Mouse (Mus musculus) ES-E14 (cell line): ENCODE results near the gene Asrgl1. TPM values are rescaled to one million over a fixed set of nuclear protein-coding genes. Genes with fewer than 3 reads are reported as not detected.

Experiments used
- DNase-seq: peaks from one replicate; pipeline ENCODE4 v3.0.0-alpha.2; 2013; ENCODE audit warnings: low read depth, low spot score
- H3K27ac ChIP-seq: 2 replicates; pipeline ENCODE4 v1.5.1; 2012; ENCODE audit warnings: low read depth, mild to moderate bottlenecking, low read length, moderate library complexity, mixed read lengths; ENCODE audit not compliant: poor library complexity, insufficient read depth, severe bottlenecking
- H3K36me3 ChIP-seq: 2 replicates; pipeline ENCODE4 v1.6.1; 2012; ENCODE audit warnings: mild to moderate bottlenecking, low read length, moderate library complexity, mixed read lengths; ENCODE audit not compliant: control insufficient read depth, poor library complexity, insufficient read depth, severe bottlenecking
- H3K4me1 ChIP-seq, 2 experiments: fragments of 150-350 bp in 1 of 2; sonication (generic) in 1 of 2; 2 replicates each; pipeline ENCODE4 v1.6.1; 2012; ENCODE audit warnings: low read length in 2 of 2, mild to moderate bottlenecking in 1 of 2, mixed read lengths in 1 of 2; ENCODE audit not compliant: control insufficient read depth in 2 of 2, insufficient read depth in 2 of 2, poor library complexity in 1 of 2
- H3K4me3 ChIP-seq, 2 experiments: fragments of 150-350 bp in 1 of 2; sonication (generic) in 1 of 2; 2 replicates each; pipeline ENCODE4 v1.5.1; 2012; ENCODE audit warnings: low read length in 2 of 2, low read depth in 1 of 2, mild to moderate bottlenecking in 1 of 2, mixed read lengths in 1 of 2; ENCODE audit not compliant: insufficient read depth in 1 of 2, poor library complexity in 1 of 2, severe bottlenecking in 1 of 2
- H3K9ac ChIP-seq: 2 replicates; pipeline ENCODE4 v1.6.1; 2012; ENCODE audit warnings: low read depth, mild to moderate bottlenecking, low read length, mixed read lengths; ENCODE audit not compliant: poor library complexity, insufficient read depth, severe bottlenecking
- H3K9me3 ChIP-seq: fragments of 150-350 bp; sonication (generic); 2 replicates; pipeline ENCODE4 v1.6.1; 2012; ENCODE audit warnings: low read depth, mild to moderate bottlenecking, low read length; ENCODE audit not compliant: control insufficient read depth, insufficient read depth
- CHD2 ChIP-seq: IDR thresholded peaks from 2 replicates; pipeline ENCODE4 v1.6.1; 2014; ENCODE audit warnings: mild to moderate bottlenecking, low read depth, low read length, inconsistent platforms
- HCFC1 ChIP-seq: IDR thresholded peaks from 2 replicates; pipeline ENCODE4 v1.6.1; 2012; ENCODE audit warnings: low read length, inconsistent platforms, borderline replicate concordance; ENCODE audit not compliant: insufficient read depth
- MAFK ChIP-seq: IDR thresholded peaks from 2 replicates; pipeline ENCODE4 v1.6.1; 2014; ENCODE audit warnings: mild to moderate bottlenecking, low read depth, low read length, inconsistent platforms; ENCODE audit not compliant: insufficient read depth
- ZC3H11A ChIP-seq: IDR thresholded peaks from 2 replicates; pipeline ENCODE4 v1.6.1; 2012; ENCODE audit warnings: low read depth, mild to moderate bottlenecking, inconsistent platforms, low read length, borderline replicate concordance
- ZNF384 ChIP-seq: IDR thresholded peaks from 2 replicates; pipeline ENCODE4 v1.6.1; 2012; ENCODE audit warnings: low read depth, low read length, inconsistent platforms
- in situ Hi-C, 2 experiments: fragments of 600-800 bp; cut with MboI; formaldehyde crosslinking; loops; one replicate each; pipeline ENCODE4 v1.15.1; 2025; ENCODE audit warnings: low sequenced_read_pairs in 2 of 2, inconsistent platforms in 1 of 2; ENCODE audit not compliant: unreplicated experiment in 2 of 2
- total RNA-seq: library from RNA; depleted of rRNA; stranded (reverse); fragments of 300-350 nt; gene quantifications from 2 replicates; pipeline ENCODE4 v1.2.3, GENCODE M21; 2012

Asrgl1 gene
- total RNA-seq, 1 experiment: 14.4 TPM

GRCm38 (mm10) chr19:9081311-9082190 is 53.9 kb downstream of the Asrgl1 start:
- Histone ChIP-seq H3K9me3 (no peaks in the 10 kb centered on the region), H3K4me1 (peaks cover 6 to 9% of the 10 kb centered on the region in 2 experiments; a peak in 3 of 4 replicates), H3K36me3 (no peaks in the 10 kb centered on the region), H3K27ac (no peak overlapping the region; the same call in 1 of the 2 replicates), H3K4me3 (peak overlapping the region in 1 of 2 experiments; percentile 45; a peak in 2 of 4 replicates), H3K9ac (peak overlapping the region; percentile 14; the same call in 1 of the 2 replicates)
- TF ChIP-seq ZC3H11A (no peak), CHD2 (no peak), ZNF384 (no peak), HCFC1 (no peak), MAFK (no peak)
- peak; percentile 59 for DNase-seq
- in situ Hi-C loops: loop anchor here (10.0 to 25.0 kb wide), 3 partner anchors 87 to 219 kb away; partner anchors contain the start of genes Ahnak (in 1 of the 2), Lrrn4cl (in 1 of the 2) and Ubxn1 (in 1 of the 2)

- no peak overlapping the region for H3K9ac ChIP-seq
- in situ Hi-C loops: loop anchor here (10.0 to 25.0 kb wide), 3 partner anchors 85 to 218 kb away; partner anchors contain the start of genes Ahnak (in 1 of the 2), Lrrn4cl (in 1 of the 2) and Ubxn1 (in 1 of the 2)
Measured at GRCm38 (mm10) chr19:9079916-9080315, 55.5 kb downstream of the Asrgl1 start.

GRCm38 (mm10) chr19:9076982-9077660 is 58.3 kb downstream of the Asrgl1 start:
- in situ Hi-C loops: loop anchor here in 1 of 2 experiments (25.0 kb wide), 2 partner anchors 90 to 215 kb away; partner anchors contain the start of genes Ahnak, Lrrn4cl and Ubxn1

More at GRCm38 (mm10) chr19:9079916-9080315, 55.5 kb downstream of the Asrgl1 start:
- DNase-seq: no peak
- no peak for TF ChIP-seq ZC3H11A
- TF ChIP-seq HCFC1: no peak
- no peak for TF ChIP-seq CHD2
- no peak for TF ChIP-seq ZNF384
- TF ChIP-seq MAFK: no peak
- Histone ChIP-seq H3K9me3 (no peaks in the 10 kb centered on the region), H3K4me3 (no peak overlapping the region), H3K27ac (no peak overlapping the region), H3K4me1 (peaks cover 10 to 19% of the 10 kb centered on the region in 2 experiments; a peak in 3 of 4 replicates), H3K36me3 (no peaks in the 10 kb centered on the region)

GRCm38 (mm10) chr19:9076035-9076434 is 59.4 kb downstream of the Asrgl1 start:
- Histone ChIP-seq H3K36me3 (no peaks in the 10 kb centered on the region), H3K27ac (peak overlapping the region; percentile 23; the same call in 1 of the 2 replicates), H3K9ac (no peak overlapping the region), H3K4me3 (no peak overlapping the region), H3K9me3 (no peaks in the 10 kb centered on the region), H3K4me1 (peaks cover 6 to 25% of the 10 kb centered on the region in 2 experiments; a peak in 2 of 4 replicates)
- TF ChIP-seq CHD2 (no peak), MAFK (no peak), ZNF384 (no peak), HCFC1 (no peak), ZC3H11A (no peak)
- DNase-seq: no peak
- in situ Hi-C loops: loop anchor here in 1 of 2 experiments (25.0 kb wide), 2 partner anchors 89 to 214 kb away; partner anchors contain the start of genes Ahnak, Lrrn4cl and Ubxn1

More at GRCm38 (mm10) chr19:9076982-9077660, 58.3 kb downstream of the Asrgl1 start:
- Histone ChIP-seq H3K4me3 (no peak overlapping the region), H3K27ac (no peak overlapping the region), H3K4me1 (peaks cover 9 to 30% of the 10 kb centered on the region in 2 experiments; a peak in 2 of 4 replicates), H3K36me3 (no peaks in the 10 kb centered on the region), H3K9me3 (no peaks in the 10 kb centered on the region), H3K9ac (no peak overlapping the region)
- DNase-seq: no peak
- no peak for TF ChIP-seq ZC3H11A
- no peak for TF ChIP-seq CHD2
- TF ChIP-seq ZNF384: no peak
- no peak for TF ChIP-seq MAFK
- TF ChIP-seq HCFC1: no peak
